Mouse (Mus musculus) CH12.LX (cell line): ENCODE data around the gene Map4k5. TPM values are rescaled to one million over a fixed set of nuclear protein-coding genes. Genes with fewer than 3 reads are reported as not detected.

ENCODE experiments used
- DNase-seq: peaks from one replicate; pipeline ENCODE4 v3.0.0-alpha.2; 2013; ENCODE audit errors: extremely low read depth
- H3K27ac ChIP-seq: 2 replicates; pipeline ENCODE4 v1.5.1; 2012; ENCODE audit warnings: low read depth, mild to moderate bottlenecking, control low read depth, moderate library complexity; ENCODE audit not compliant: insufficient read depth
- H3K27me3 ChIP-seq: replicated peaks from 2 replicates; pipeline ENCODE3; 2012; ENCODE audit warnings: inconsistent platforms
- H3K36me3 ChIP-seq, 2 experiments: replicated peaks in 1 of 2; 2 replicates each; pipeline versions ENCODE3 to v1.6.1; 2012; ENCODE audit warnings: inconsistent platforms in 1 of 2, low read length in 1 of 2, mild to moderate bottlenecking in 1 of 2, mixed read lengths in 1 of 2, moderate library complexity in 1 of 2; ENCODE audit not compliant: control insufficient read depth in 1 of 2, insufficient read depth in 1 of 2
- H3K4me1 ChIP-seq, 2 experiments: 2 replicates each; pipeline ENCODE4 v1.6.1; 2012; ENCODE audit warnings: inconsistent platforms in 1 of 2, moderate library complexity in 1 of 2; ENCODE audit not compliant: insufficient read depth in 2 of 2, control insufficient read depth in 1 of 2
- H3K4me2 ChIP-seq: 2 replicates; pipeline ENCODE4 v1.6.1; 2012; ENCODE audit warnings: low read depth, mild to moderate bottlenecking, control low read depth; ENCODE audit not compliant: poor library complexity, insufficient read depth, severe bottlenecking
- H3K4me3 ChIP-seq, 3 experiments: fragments of 150-350 bp in 1 of 3; sonication (generic) in 1 of 3; replicated peaks in 1 of 3; 2 replicates each; pipeline versions ENCODE3 to v1.5.1; 2011 to 2012; ENCODE audit warnings: low read depth in 2 of 3, low read length in 2 of 3, mild to moderate bottlenecking in 2 of 3, moderate library complexity in 2 of 3, control low read depth in 1 of 3, improper control_type of control experiment in 1 of 3, inconsistent platforms in 1 of 3, mixed read lengths in 1 of 3; ENCODE audit not compliant: poor library complexity in 1 of 3
- H3K79me2 ChIP-seq: replicated peaks from 2 replicates; pipeline ENCODE4 v1.6.1; 2012; ENCODE audit warnings: mild to moderate bottlenecking, moderate library complexity; ENCODE audit not compliant: control insufficient read depth, poor library complexity, insufficient read depth, severe bottlenecking; ENCODE audit errors: extremely low read depth
- H3K9ac ChIP-seq: 2 replicates; pipeline ENCODE4 v1.6.1; 2012; ENCODE audit warnings: low read depth, mild to moderate bottlenecking, control low read depth, moderate library complexity; ENCODE audit not compliant: insufficient read depth
- H3K9me3 ChIP-seq: replicated peaks from 2 replicates; pipeline ENCODE3; 2012; ENCODE audit warnings: low read length, inconsistent platforms, mixed read lengths
- CHD2 ChIP-seq: IDR thresholded peaks from 2 replicates; pipeline ENCODE4 v1.6.1; 2011; ENCODE audit warnings: low read length, improper control_type of control experiment
- CTCF ChIP-seq, 2 experiments: IDR thresholded peaks in 1 of 2; conservative IDR thresholded peaks in 1 of 2; 2 replicates each; pipeline ENCODE4 v1.5.1; 2011 to 2012; ENCODE audit warnings: low read depth in 2 of 2, low read length in 2 of 2, improper control_type of control experiment in 1 of 2, inconsistent platforms in 1 of 2, mild to moderate bottlenecking in 1 of 2, moderate library complexity in 1 of 2
- E2F4 ChIP-seq: IDR thresholded peaks from 2 replicates; pipeline ENCODE4 v1.6.1; 2011; ENCODE audit warnings: low read depth, low read length, improper control_type of control experiment; ENCODE audit not compliant: insufficient replicate concordance
- EP300 ChIP-seq: IDR thresholded peaks from 2 replicates; pipeline ENCODE4 v1.6.1; 2011; ENCODE audit warnings: low read length, improper control_type of control experiment
- GABPA ChIP-seq: IDR thresholded peaks from 2 replicates; pipeline ENCODE4 v1.6.1; 2012; ENCODE audit warnings: low read depth, low read length, improper control_type of control experiment, inconsistent platforms; ENCODE audit not compliant: insufficient replicate concordance
- IRF4 ChIP-seq: IDR thresholded peaks from 2 replicates; pipeline ENCODE4 v1.6.1; 2014; ENCODE audit warnings: low read depth, mild to moderate bottlenecking, inconsistent platforms, low read length, improper control_type of control experiment
- JUND ChIP-seq: conservative IDR thresholded peaks from 2 replicates; pipeline ENCODE4 v1.6.1; 2011; ENCODE audit warnings: low read depth, low read length, improper control_type of control experiment
- KAT2A ChIP-seq: IDR thresholded peaks from 2 replicates; pipeline ENCODE4 v1.6.1; 2012; ENCODE audit warnings: low read length, improper control_type of control experiment, inconsistent platforms; ENCODE audit not compliant: insufficient replicate concordance
- MAFK ChIP-seq: IDR thresholded peaks from 2 replicates; pipeline ENCODE4 v1.6.1; 2011; ENCODE audit warnings: low read length, improper control_type of control experiment; ENCODE audit not compliant: insufficient replicate concordance
- MAZ ChIP-seq: IDR thresholded peaks from 2 replicates; pipeline ENCODE4 v1.6.1; 2012; ENCODE audit warnings: low read depth, mild to moderate bottlenecking, inconsistent platforms, low read length, improper control_type of control experiment, moderate library complexity
- MEF2A ChIP-seq: IDR thresholded peaks from 2 replicates; pipeline ENCODE4 v1.6.1; 2014; ENCODE audit warnings: low read depth, mild to moderate bottlenecking, inconsistent platforms, low read length, improper control_type of control experiment, borderline replicate concordance
- PAX5 ChIP-seq: IDR thresholded peaks from 2 replicates; pipeline ENCODE4 v1.6.1; 2012; ENCODE audit warnings: low read length, inconsistent platforms, mixed read lengths
- POLR2A ChIP-seq: IDR thresholded peaks from 2 replicates; pipeline ENCODE4 v1.6.1; 2011; ENCODE audit warnings: low read depth, mild to moderate bottlenecking, improper control_type of control experiment, low read length
- SIN3A ChIP-seq: IDR thresholded peaks from 2 replicates; pipeline ENCODE4 v1.6.1; 2012; ENCODE audit warnings: low read length, improper control_type of control experiment, inconsistent platforms
- TCF12 ChIP-seq: IDR thresholded peaks from 2 replicates; pipeline ENCODE4 v1.6.1; 2014; ENCODE audit warnings: low read depth, mild to moderate bottlenecking, inconsistent platforms, low read length, improper control_type of control experiment
- UBTF ChIP-seq: IDR thresholded peaks from 2 replicates; pipeline ENCODE4 v1.6.1; 2012; ENCODE audit warnings: low read depth, mild to moderate bottlenecking, inconsistent platforms, low read length, improper control_type of control experiment, moderate library complexity
- USF1 ChIP-seq: IDR thresholded peaks from 2 replicates; pipeline ENCODE4 v1.6.1; 2014; ENCODE audit warnings: low read depth, mild to moderate bottlenecking, inconsistent platforms, low read length, improper control_type of control experiment
- USF2 ChIP-seq: conservative IDR thresholded peaks from 2 replicates; pipeline ENCODE4 v1.6.1; 2011; ENCODE audit warnings: low read depth, low read length, improper control_type of control experiment
- dilution Hi-C: fragments of 300-500 bp; cut with MboI; formaldehyde crosslinking; loops from 2 replicates; pipeline ENCODE4 v1.14.3; 2020; ENCODE audit warnings: low sequenced_read_pairs; ENCODE audit not compliant: extremely low pct_unique_long_range_greater_than_20kb, extremely low pct_ligation_motif_present
- in situ Hi-C: fragments of 300-500 bp; cut with MboI; formaldehyde crosslinking; loops from 3 replicates; pipeline ENCODE4 v1.14.3; 2019; ENCODE audit warnings: low sequenced_read_pairs, low pct_ligation_motif_present, low pct_unique_long_range_greater_than_20kb, mixed read lengths
- polyA plus RNA-seq: library from polyadenylated mRNA; unstranded; fragments of >175 nt; gene quantifications from 2 replicates; pipeline ENCODE4 v1.2.1, GENCODE M21; 2012; ENCODE audit warnings: low read depth; ENCODE audit not compliant: insufficient read length
- total RNA-seq, 2 experiments: library from RNA; depleted of rRNA; stranded (reverse); fragments of 300-350 nt in 1 of 2; fragments of >200 nt in 1 of 2; gene quantifications; 2 replicates each; pipeline ENCODE4 v1.2.3; 2012 to 2014

The Map4k5 gene
- total and polyA plus RNA-seq, 3 experiments, result 7.8 to 13.5 (median 12.5) TPM

GRCm38 (mm10) chr12:69856398-69856797 lies 36.6 kb downstream of the Map4k5 start:
- Histone ChIP-seq H3K27ac (no peak overlapping the region), H3K9ac (no peak overlapping the region), H3K27me3 (no peaks in the 10 kb centered on the region), H3K79me2 (no peaks in the 10 kb centered on the region), H3K4me3 (no peak overlapping the region), H3K9me3 (no peaks in the 10 kb centered on the region), H3K4me2 (no peak overlapping the region), H3K4me1 (peaks cover 6 to 16% of the 10 kb centered on the region in 2 experiments), H3K36me3 (peaks cover 4 to 24% of the 10 kb centered on the region in 2 experiments)
- dilution Hi-C loops (no loop called here), in situ Hi-C loops (no loop called here)
- DNase-seq, result no peak
- TF ChIP-seq IRF4 (no peak), POLR2A (no peak), UBTF (no peak), JUND (no peak), CTCF (conservative IDR thresholded peaks at IDR 0.05 in 1 of 2, IDR thresholded peaks at IDR 0.05 in 1 of 2; ENCODE audit: low read depth in 2 of 2, low read length in 2 of 2) (no peak), E2F4 (no peak), KAT2A (no peak), CHD2 (no peak), MEF2A (no peak), USF2 (no peak), USF1 (no peak), MAFK (no peak), SIN3A (no peak), MAZ (no peak), TCF12 (no peak), EP300 (no peak)

- Histone ChIP-seq H3K4me1 (peaks cover 0 to 10% of the 10 kb centered on the region in 2 experiments; a peak in 2 of 4 replicates), H3K79me2 (no peaks in the 10 kb centered on the region), H3K9me3 (no peaks in the 10 kb centered on the region), H3K4me3 (no peak overlapping the region), H3K27ac (no peak overlapping the region), H3K36me3 (peaks cover 4 to 23% of the 10 kb centered on the region in 2 experiments), H3K4me2 (no peak overlapping the region), H3K9ac (no peak overlapping the region), H3K27me3 (no peaks in the 10 kb centered on the region)
- no peak for DNase-seq
- in situ Hi-C loops (no loop called here), dilution Hi-C loops (no loop called here)
- TF ChIP-seq GABPA (no peak), MAFK (peak; percentile 96), PAX5 (no peak)
Measured at GRCm38 (mm10) chr12:69855641-69856300, 37.2 kb downstream of the Map4k5 start.
